Mouse (Mus musculus) thymus, postnatal 14 days (tissue): ENCODE data around the gene Cdk12.

Experiments
- DNase-seq: peaks from one replicate; pipeline ENCODE4 v3.0.0; 2021

Gene Cdk12

DNA sequence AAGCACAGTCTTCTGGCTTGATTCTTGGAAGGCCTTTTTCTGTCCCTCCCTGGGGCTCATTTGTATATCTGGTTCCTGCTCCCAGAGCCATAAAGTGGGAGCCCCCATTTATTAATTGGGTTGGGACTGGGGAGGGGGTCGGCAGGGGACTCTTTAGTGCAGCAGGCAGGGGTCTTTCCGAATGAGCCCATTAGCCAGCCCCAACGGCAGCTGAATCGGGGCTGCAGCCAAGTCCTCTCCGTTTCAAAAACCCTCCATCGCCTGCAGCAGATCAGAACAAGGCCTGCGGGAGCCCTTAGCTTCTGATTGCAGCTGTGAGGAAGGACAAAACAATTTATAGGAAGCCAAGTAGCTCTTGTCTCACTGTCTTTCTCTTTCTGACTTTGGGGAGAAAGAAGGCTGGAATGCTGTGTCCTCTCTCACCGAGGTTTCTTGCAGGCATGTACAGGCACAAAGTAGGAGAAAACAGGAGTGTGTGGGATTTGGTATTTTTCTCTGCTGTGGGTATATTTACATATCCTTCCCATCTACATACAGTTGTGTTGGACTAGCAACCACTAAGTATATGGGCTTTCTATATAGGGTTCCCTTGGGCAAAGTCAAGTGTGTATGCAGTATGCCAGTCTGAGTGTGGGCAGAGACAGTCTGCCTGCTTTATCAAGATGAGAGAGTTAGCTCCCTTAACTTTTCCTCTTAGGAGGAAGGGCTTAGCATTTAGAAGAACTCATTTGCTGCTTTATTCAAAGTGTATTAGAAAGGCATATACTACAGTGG, 58.0 kb downstream of the Cdk12 start:
- no peak for DNase-seq

GRCm38 (mm10) chr11:98265039-98265438, 62.2 kb downstream of the Cdk12 start:
- peak; percentile 70 for DNase-seq

- no peak for DNase-seq
These were observed 63.0 kb downstream of the Cdk12 start for GRCm38 (mm10) chr11:98265891-98266290.

DNA sequence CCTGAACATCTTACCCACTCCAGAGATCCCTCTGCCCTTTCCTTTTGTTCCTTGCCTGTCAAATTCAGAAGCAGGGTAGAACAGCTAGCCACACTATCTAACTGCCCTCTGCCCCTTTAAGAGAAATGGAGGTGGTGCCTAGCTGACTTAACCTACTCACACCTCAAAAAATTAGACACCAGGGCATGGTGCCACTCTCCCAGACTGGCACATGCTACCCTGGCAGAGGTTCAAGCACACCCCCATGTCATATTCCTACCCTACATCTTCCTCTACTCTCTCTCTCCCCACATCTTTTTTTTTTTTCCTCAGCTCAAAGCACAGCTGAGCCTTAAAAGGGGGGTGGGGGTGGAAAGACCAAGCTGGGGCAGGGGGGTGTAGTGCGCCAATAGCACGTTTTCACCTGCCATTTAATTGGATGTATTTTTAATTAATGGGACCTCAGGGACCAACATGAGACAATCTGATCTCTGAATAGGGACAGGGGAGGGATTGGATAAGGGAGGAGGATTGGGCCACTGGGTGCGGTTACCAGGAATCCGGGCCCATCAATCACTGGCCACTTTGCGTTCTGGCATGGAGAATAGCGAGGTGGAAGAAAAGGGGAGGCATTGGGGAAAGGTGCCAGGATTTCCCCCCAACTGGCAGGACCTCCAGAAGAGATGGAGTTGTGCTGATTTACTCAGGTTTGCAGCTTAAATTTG, 64.0 kb downstream of the Cdk12 start:
- no peak for DNase-seq

- DNase-seq = no peak
These were observed 67.2 kb downstream of the Cdk12 start for GRCm38 (mm10) chr11:98270066-98270465.

DNA sequence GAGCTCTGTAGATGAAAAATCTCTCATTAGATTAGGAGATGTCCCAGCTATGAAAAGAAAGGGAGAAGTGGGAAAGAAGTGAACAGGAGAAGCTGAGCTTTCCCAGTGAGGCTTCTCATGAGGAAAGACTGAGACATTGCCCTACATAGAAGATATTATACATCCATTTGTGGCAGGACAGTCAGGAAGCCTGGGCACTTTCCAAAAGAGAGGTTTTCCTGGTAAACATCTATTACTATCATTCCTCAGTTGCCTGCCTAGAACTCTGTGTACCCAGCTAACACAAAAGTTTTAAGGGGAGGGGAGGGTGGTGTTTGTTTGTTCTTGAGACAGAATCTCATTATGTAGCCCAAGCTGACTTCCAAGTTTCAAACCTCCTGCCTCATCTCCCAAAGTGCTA, 67.6 kb downstream of the Cdk12 start:
- DNase-seq = no peak

DNA sequence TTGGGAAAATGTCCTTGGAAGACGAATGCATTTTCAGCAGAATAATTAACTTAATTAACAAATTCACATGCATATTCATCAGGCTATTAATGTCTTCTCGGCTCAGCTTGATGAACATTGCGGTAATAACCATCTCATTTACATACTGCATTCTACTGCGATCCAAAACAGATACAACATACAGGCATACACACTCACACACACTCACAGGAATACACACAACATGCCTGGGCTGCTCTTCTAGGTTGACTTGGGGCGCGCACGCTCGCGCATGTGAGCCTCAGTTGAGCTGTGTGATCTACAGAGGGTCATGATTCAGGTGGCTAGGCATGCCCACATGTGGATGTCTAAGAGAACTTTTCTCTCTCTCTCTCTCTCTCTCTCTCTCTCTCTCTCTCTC, 80.9 kb downstream of the Cdk12 start:
- no peak for DNase-seq

GRCm38 (mm10) chr11:98284230-98284629, 81.4 kb downstream of the Cdk12 start:
- peak; percentile 13 for DNase-seq

DNA sequence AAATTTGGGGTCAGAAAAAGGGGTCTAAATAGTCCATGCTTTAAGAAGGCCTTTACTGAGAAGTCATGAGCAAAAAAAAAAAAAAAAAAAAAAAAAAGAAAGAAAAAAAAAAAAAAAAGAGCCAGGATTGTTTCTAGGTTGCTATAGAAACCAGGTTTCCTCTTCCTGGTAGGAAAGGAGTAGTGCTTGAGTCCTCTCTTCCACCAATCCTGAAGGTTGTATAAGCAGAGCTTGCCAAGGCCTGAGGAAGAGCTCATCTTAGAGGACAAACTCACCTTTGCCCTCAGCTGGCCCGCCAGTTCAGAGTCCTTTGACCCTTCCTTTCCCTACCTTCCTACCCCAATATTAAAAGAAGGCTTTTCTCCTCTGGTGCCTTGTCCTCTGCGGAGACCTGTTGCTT, 82.5 kb downstream of the Cdk12 start:
- DNase-seq = no peak

GRCm38 (mm10) chr11:98287531-98287930, 84.7 kb downstream of the Cdk12 start:
- no peak for DNase-seq

DNA sequence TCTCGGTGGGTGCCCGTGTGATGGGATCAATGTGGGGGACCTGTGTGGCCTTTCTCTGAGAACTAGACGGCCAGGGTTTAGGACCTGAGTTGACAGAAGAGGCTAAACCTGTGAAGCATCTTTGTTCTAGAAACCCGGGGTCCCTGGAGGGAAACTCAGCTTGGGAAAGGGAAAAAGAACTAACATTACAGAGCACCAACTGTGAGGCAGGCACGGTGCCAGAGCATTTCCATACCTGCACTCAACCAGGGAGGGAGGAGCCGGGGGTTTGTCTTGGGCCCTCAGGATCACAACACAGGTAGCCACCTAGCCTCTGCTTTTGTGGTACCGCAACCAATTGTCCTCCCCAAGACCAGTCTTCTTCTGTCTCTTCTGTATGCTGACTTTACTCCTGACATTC, 85.1 kb downstream of the Cdk12 start:
- DNase-seq = no peak

- no peak for DNase-seq
These were observed 87.0 kb downstream of the Cdk12 start for GRCm38 (mm10) chr11:98289873-98290272.

GRCm38 (mm10) chr11:98290906-98291305, 88.0 kb downstream of the Cdk12 start:
- no peak for DNase-seq

DNA sequence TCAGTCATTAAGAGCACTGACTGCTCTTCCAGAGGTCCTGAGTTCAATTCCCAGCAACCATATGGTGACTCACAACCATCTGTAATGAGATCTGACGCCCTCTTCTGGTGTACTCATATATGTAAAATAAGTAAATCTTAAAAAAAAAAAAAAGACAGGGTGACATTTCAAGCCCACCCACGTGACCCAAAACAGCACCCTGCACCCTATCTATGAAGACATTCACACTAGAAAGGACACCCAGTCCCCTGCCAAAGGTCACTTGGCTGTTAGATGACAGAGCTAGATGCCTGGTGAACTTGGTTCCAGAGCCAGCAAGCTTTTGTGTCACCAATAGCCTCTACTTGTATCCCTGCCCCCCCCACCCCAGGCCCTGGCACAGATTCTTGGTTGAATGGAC, 90.2 kb downstream of the Cdk12 start:
- no peak for DNase-seq

DNA sequence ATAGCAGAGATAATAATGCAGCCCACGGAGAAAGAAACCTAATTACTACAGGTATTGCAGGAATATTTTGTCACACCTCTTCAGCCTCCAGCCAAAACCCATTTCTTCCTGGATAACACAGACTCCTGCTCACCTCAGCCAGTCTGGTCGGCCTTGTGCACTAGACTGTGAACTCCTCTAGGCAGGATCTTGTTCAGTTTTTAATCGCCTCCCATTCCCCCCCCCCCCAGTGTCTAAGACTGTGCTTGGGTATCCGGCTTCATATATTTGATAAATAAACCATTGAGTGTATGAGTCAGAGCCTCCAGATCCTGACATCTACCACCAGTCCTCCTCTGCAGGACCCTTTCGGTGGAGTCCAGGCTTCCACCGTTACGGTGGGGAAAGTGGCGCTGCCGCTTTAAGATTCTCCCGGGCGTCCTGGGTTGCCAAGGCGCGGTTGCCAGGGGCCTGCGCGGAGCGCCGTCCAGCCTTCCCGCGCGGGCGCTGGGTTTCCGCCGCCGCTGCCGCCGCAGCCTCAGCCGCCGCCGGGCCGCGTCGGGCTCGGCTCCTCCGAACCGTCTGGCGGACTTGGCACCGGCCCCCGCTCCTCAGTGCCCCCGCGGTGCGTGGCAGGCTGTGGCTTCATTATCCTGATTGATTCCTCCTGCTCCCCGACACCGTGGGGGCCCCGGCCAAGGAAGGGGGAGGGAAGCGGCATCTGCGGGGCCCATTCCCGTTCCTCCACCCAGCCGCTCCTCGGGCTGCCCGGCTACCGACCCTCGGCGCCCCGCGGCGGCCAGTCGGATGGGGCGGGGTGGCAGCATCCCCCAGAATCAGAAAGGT, 91.5 kb downstream of the Cdk12 start:
- peak; percentile 25 for DNase-seq

GRCm38 (mm10) chr11:98295013-98295585, 92.2 kb downstream of the Cdk12 start:
- DNase-seq = no peak

DNA sequence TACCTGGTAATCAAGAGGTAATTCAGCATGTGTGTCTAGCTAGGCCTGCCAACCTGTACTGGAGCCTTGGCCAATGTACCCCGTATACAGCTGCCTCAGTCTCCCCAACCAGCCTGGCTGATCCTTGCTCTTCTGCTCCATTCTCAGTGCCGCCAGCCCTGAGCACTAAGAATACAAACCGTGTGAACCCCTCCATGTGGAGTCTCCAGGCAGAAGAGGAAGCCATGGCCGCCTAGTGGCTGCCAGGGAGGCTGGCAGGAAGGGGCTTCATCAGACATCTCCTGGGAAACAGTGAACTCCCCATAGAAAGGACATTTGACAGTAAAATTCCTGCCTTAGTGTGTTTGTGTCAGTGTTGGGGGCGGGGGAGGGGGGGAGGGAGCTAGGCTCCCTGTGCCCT, 93.4 kb downstream of the Cdk12 start:
- peak; percentile 14 for DNase-seq

DNA sequence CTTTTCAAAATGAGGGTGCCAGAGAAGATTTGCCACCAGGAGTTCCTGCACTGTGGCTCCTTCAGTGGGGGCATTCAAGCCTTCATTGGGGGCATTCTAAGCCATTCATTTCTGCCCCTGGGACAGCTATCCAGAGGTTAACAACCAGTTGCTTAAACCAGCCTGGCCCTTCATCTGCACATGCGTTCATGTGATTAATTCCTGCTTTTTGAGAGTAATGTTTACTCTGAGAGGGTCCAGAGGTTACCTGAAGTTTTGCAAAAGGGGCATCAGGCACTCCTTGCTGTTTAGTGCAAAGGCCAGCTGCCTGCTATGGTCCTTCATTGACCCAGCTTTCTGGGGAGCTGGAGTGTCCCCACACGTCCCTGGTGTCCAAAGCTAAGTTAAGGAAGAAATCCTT, 94.1 kb downstream of the Cdk12 start:
- DNase-seq = no peak

- no peak for DNase-seq
These were observed 94.9 kb downstream of the Cdk12 start for GRCm38 (mm10) chr11:98297778-98298177.

GRCm38 (mm10) chr11:98298484-98299205, 95.8 kb downstream of the Cdk12 start:
- no peak for DNase-seq

GRCm38 (mm10) chr11:98313790-98314323, 111.0 kb downstream of the Cdk12 start:
- peak; percentile 53 for DNase-seq

GRCm38 (mm10) chr11:98317479-98317878, 114.6 kb downstream of the Cdk12 start:
- DNase-seq = no peak
